Mouse (Mus musculus) megakaryocyte-erythroid progenitor cell, adult 5-6 weeks (primary cell): ENCODE measurements around the gene Rad51d. TPM values are rescaled to one million over a fixed set of nuclear protein-coding genes. Genes with fewer than 3 reads are reported as not detected.

Experiments
- ATAC-seq: replicated peaks from 2 replicates; pipeline ENCODE4 v1.8.0; 2016; ENCODE audit warnings: mild to moderate bottlenecking, inconsistent platforms; ENCODE audit not compliant: severe bottlenecking, poor library complexity, low FRiP score, low TSS enrichment
- total RNA-seq, 2 experiments: library from RNA; stranded (forward) in 1 of 2; stranded (reverse) in 1 of 2; fragments of 200-1000, 215-1000 nt in 1 of 2; fragments of >200 nt in 1 of 2; fragmentation: Nextera tagmentation in 1 of 2; gene quantifications; 2 replicates each; pipeline ENCODE4 v1.2.3; 2014 to 2017

The Rad51d gene
- total RNA-seq, 2 experiments from 2014 or later: 16.3 to 20.0 TPM

DNA sequence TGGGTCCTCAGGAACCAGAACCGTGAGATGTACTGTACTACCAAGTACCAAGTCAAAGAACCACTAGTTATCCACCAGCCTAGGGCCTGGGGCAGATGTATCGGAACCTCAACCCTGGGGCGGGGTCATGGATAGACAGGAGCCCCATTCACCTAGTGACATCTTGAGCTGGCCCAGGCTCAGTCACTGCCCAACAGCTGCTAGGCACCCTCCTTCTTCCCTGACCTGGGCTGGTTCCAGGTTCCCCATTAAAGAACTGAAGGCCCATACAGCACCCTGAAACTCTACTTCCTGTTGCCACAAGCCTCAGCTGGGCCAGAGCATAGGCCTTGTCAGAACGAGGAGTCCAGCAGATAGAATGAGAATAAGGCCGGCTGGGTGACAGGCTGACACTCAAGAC, 9.3 kb upstream of the Rad51d start:
- 0 out of 2 replicates have a peak, but pooled peaks have one; percentile 8 for ATAC-seq

DNA sequence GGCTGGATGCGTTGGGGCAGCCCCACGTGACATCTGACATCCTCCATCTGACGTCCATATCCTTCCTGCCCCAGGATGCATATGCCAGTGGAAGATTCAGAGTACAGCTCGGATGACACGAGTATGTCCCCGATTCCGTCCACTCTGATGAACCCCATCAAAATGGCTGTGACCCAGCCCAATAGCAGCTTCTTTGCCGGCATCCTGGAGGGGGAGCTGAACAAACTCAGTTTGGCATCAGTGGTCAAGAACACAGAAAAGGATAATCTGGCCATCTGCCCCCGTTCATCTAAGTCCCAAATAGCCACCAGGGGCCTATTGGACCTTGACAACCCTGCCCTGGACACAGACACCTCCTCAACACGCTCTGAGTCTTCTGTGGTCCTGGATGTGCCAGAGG, 7.1 kb upstream of the Rad51d start:
- ATAC-seq: 0 out of 2 replicates have a peak, but pooled peaks have one; percentile 27

DNA sequence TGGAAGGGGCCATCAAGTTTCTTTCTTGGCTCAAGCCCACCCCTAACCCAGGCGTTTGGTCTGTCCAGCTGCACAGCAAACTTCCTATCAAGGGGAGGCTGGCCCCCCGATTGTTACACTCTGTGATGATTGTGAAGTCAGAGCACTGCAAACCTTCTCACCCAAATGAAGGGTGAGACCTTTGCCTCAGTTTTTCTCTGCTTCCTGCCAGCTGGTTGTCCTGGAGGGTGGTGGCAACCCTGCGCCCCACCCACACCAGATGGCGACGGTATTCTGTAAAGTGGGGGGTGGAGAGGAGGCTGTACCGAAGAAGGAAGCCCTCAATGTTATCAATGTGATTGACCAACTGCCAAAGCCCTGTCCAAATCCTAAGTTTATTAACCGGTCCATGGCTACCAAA, 1.5 kb upstream of the Rad51d start, which contains the start of gene Fndc8:
Gene Fndc8, plus strand, starts transcription at position 189 of the 400 bp plus-strand sequence.
- no peak for ATAC-seq

- peak; percentile 31 for ATAC-seq
These were observed 681 bp downstream of the Rad51d start for GRCm38 (mm10) chr11:82889524-82890341.

- no peak for ATAC-seq
These were observed 1.9 kb downstream of the Rad51d start for GRCm38 (mm10) chr11:82888491-82888946.

- ATAC-seq: no peak
These were observed 3.9 kb downstream of the Rad51d start for GRCm38 (mm10) chr11:82886559-82886958.

DNA sequence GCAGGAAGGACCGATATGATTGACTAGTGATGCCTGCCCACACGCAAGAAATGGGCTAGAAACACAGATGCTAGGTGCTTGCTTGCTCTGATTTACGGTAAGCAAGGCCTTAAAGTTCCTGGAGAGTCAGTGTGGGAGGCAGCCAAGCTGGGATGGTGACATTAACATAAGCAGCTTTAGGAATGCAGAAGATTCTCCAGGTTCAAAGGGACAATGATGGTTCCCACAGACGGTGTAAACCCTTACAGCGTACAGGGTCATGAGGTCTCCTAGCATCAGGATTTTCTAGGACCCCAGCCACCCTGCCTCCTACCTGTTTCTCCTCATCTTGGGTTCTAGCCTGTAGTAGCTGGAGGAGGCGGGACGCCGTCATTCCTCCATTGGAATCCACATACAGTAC, 7.2 kb downstream of the Rad51d start:
- ATAC-seq: no peak

- no peak for ATAC-seq
These were observed 12.6 kb downstream of the Rad51d start for GRCm38 (mm10) chr11:82877726-82878344.

- ATAC-seq: no peak
These were observed 14.8 kb downstream of the Rad51d start for GRCm38 (mm10) chr11:82875631-82876030.

- ATAC-seq: peak; percentile 53; the same call in 1 of the 2 replicates
These were observed 15.5 kb downstream of the Rad51d start for GRCm38 (mm10) chr11:82874924-82875323.

DNA sequence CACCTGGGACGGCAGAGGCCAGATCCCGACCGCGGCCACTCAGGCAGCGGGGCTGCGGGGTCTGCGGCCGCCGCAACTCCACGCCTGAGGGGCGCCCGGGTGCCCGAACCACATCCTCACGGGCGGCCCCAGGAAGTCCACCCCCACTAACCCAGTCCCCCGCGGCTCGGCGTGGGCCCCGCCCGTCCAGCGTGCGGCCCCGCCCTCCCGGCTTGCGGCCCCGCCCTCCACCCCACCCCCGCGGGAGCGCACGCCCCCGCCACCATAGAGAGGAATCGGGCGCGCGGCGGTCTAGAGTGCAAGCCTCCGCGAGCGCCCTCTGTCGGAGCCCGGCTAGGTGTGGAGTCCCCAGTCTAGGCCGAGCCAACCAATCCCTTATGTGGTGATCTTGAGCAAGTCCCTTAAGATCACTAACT, 19.4 kb downstream of the Rad51d start, which contains the start of gene Rffl:
Gene Rffl, minus strand, starts transcription at position 180 of the 416 bp plus-strand sequence.
- ATAC-seq: peak; percentile 71

DNA sequence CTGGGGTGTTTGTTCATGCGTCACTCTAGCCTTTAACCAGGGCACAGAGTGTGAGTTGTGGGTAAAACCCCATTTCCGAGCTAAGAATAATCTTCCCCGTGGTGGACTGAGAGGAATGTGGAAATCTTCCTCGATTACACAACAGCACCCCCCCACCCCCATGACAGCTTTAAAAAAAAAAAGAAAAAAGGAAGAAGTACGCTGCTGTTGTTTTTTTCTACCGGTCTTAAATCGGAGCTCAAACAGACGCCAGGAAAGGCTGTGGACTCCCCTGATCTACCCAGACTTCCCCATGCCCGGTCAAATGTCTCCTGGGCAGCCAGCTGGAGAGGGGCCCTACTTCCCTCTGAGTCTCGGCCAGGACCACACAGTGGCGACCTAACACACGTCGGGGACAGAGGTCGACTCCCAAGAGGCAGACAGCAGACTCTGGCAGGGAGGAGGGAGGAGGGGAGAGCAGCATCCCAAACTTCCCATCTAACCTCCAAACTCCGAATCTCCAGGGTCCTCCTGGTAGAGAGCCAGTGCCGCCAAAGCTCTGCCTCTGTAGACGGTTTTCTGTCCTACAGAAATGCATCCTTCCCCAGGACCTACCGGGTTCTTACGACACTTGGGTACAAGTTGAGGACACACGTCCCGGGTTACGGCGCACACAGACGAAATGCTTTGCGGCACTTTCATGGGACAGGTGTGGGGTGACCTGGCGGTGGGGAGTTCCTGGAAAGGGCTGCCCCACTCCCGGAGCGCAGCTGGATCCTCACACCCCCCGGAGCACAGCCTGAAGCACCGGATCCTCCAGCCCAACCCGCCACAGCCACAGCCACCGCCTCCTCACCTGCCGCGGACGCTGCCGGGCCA, 20.0 kb downstream of the Rad51d start:
- ATAC-seq: peak; percentile 62

DNA sequence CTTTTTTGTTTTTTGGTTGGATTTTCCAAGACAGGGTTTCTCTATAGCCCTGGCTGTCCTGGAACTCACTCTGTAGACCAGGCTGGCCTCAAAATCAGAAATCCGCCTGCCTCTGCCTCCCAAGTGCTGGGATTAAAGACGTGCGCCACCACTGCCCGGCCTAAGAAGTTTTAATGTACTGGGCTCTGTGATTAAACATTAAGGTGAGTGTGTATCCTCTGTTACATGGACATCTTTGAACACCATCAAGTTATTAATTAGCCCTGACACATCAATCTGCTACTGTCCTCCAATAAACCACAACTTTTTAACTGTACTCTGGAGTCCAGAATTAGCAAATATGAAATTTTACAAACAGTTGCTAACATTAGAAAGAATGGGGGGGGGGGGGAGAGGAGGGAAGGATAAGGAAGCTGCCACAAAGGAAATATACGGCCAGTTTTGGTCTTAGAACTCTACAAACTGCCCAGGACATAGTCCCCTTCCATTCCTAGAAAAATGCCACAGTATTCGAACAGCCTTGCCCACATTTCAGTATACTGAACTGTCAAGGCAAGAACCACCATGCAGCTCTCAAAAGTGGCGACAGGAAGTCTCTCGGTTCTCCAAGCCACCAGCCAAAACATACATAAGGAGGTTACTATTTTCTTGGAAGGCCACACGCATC, 20.8 kb downstream of the Rad51d start:
- ATAC-seq: no peak

DNA sequence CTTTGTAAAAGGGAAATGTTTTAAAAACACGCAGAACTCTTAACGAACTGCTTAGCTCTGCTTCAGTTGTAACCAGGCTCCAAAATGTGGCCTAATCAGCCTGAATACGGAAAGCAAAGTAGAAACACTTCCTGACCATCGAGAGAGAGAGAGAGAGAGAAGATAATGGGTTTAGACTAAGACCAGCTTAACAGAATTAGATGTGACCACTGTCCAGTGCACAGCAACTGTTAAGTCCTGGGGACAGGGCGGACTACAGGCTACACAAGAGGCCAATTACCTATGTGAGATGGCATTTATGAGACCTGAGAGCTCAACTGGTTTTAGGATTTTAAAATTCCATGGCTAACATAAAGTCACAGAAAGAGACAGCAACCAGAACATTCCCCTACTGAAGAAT, 22.5 kb downstream of the Rad51d start:
- no peak for ATAC-seq

GRCm38 (mm10) chr11:82866850-82867564, 23.4 kb downstream of the Rad51d start:
- no peak for ATAC-seq

- no peak for ATAC-seq
These were observed 24.5 kb downstream of the Rad51d start for GRCm38 (mm10) chr11:82865957-82866356.

GRCm38 (mm10) chr11:82863488-82863931, 26.9 kb downstream of the Rad51d start:
- ATAC-seq: peak; percentile 62

GRCm38 (mm10) chr11:82863059-82863458, 27.4 kb downstream of the Rad51d start:
- ATAC-seq: no peak
